Mouse (Mus musculus) MEL (cell line): ENCODE data around the gene Pex13. TPM values are rescaled to one million over a fixed set of nuclear protein-coding genes. Genes with fewer than 3 reads are reported as not detected.

Experiments used
- DNase-seq: peaks from one replicate; pipeline ENCODE4 v3.0.0; 2011; ENCODE audit warnings: low read depth, low spot score
- H3K27ac ChIP-seq: 2 replicates; pipeline ENCODE4 v1.5.1; 2012; ENCODE audit warnings: low read depth, mild to moderate bottlenecking, control low read depth, low read length, moderate library complexity; ENCODE audit not compliant: control insufficient read depth
- H3K27me3 ChIP-seq, 2 experiments: fragments of 150-350 bp in 1 of 2; sonication (generic) in 1 of 2; 2 replicates each; pipeline ENCODE4 v1.6.1; 2012; ENCODE audit warnings: low read length in 2 of 2, mild to moderate bottlenecking in 2 of 2, improper control_type of control experiment in 1 of 2, moderate library complexity in 1 of 2; ENCODE audit not compliant: insufficient read depth in 2 of 2, control insufficient read depth in 1 of 2
- H3K36me3 ChIP-seq, 2 experiments: 2 replicates each; pipeline ENCODE4 v1.6.1; 2012 to 2014; ENCODE audit warnings: low read length in 2 of 2, improper control_type of control experiment in 1 of 2, inconsistent platforms in 1 of 2, mild to moderate bottlenecking in 1 of 2; ENCODE audit not compliant: insufficient read depth in 2 of 2, control insufficient read depth in 1 of 2
- H3K4me1 ChIP-seq, 2 experiments: fragments of 150-350 bp in 1 of 2; sonication (generic) in 1 of 2; 2 replicates each; pipeline ENCODE4 v1.6.1; 2012; ENCODE audit warnings: low read length in 2 of 2, improper control_type of control experiment in 1 of 2, mild to moderate bottlenecking in 1 of 2; ENCODE audit not compliant: insufficient read depth in 2 of 2, control insufficient read depth in 1 of 2
- H3K4me3 ChIP-seq, 2 experiments: fragments of 150-350 bp in 1 of 2; sonication (generic) in 1 of 2; 2 replicates each; pipeline ENCODE4 v1.5.1; 2012; ENCODE audit warnings: low read depth in 2 of 2, low read length in 2 of 2, mild to moderate bottlenecking in 2 of 2, moderate library complexity in 2 of 2, control low read depth in 1 of 2, improper control_type of control experiment in 1 of 2; ENCODE audit not compliant: control insufficient read depth in 1 of 2, insufficient read depth in 1 of 2
- H3K79me2 ChIP-seq: 2 replicates; pipeline ENCODE4 v1.6.1; 2012; ENCODE audit warnings: mild to moderate bottlenecking, low read length, moderate library complexity; ENCODE audit not compliant: control insufficient read depth, poor library complexity, insufficient read depth
- H3K9ac ChIP-seq: 2 replicates; pipeline ENCODE4 v1.6.1; 2012; ENCODE audit warnings: low read depth, mild to moderate bottlenecking, control low read depth, low read length, moderate library complexity; ENCODE audit not compliant: control insufficient read depth, poor library complexity, severe bottlenecking
- H3K9me3 ChIP-seq: fragments of 150-350 bp; sonication (generic); replicated peaks from 2 replicates; pipeline ENCODE4 v1.6.1; 2012; ENCODE audit warnings: mild to moderate bottlenecking, low read length, improper control_type of control experiment, moderate library complexity; ENCODE audit not compliant: insufficient read depth
- CHD2 ChIP-seq: IDR thresholded peaks from 2 replicates; pipeline ENCODE4 v1.6.1; 2011; ENCODE audit warnings: low read length, improper control_type of control experiment
- CTCF ChIP-seq, 3 experiments: IDR thresholded peaks in 2 of 3; conservative IDR thresholded peaks in 1 of 3; 2 replicates each; pipeline ENCODE4 v1.5.1; 2011 to 2012; ENCODE audit warnings: low read length in 3 of 3, low read depth in 2 of 3, mild to moderate bottlenecking in 2 of 3, improper control_type of control experiment in 1 of 3, inconsistent platforms in 1 of 3, mixed read lengths in 1 of 3, moderate library complexity in 1 of 3; ENCODE audit not compliant: control insufficient read depth in 1 of 3, insufficient read depth in 1 of 3, poor library complexity in 1 of 3, severe bottlenecking in 1 of 3
- E2F4 ChIP-seq: IDR thresholded peaks from 2 replicates; pipeline ENCODE4 v1.6.1; 2011; ENCODE audit warnings: low read depth, low read length, improper control_type of control experiment, borderline replicate concordance
- ELF1 ChIP-seq: IDR thresholded peaks from 2 replicates; pipeline ENCODE4 v1.6.1; 2014; ENCODE audit warnings: low read depth, mild to moderate bottlenecking, inconsistent platforms, low read length, improper control_type of control experiment, moderate library complexity
- EP300 ChIP-seq, 2 experiments: IDR thresholded peaks; 2 replicates each; pipeline ENCODE4 v1.6.1; 2011; ENCODE audit warnings: improper control_type of control experiment in 2 of 2, low read length in 2 of 2, low read depth in 1 of 2, mild to moderate bottlenecking in 1 of 2
- ETS1 ChIP-seq: IDR thresholded peaks from 2 replicates; pipeline ENCODE4 v1.6.1; 2012; ENCODE audit warnings: low read depth, mild to moderate bottlenecking, inconsistent platforms, low read length, improper control_type of control experiment, moderate library complexity
- HCFC1 ChIP-seq: IDR thresholded peaks from 2 replicates; pipeline ENCODE4 v1.6.1; 2012; ENCODE audit warnings: low read depth, mild to moderate bottlenecking, inconsistent platforms, low read length, improper control_type of control experiment, moderate library complexity
- JUND ChIP-seq: IDR thresholded peaks from 2 replicates; pipeline ENCODE4 v1.6.1; 2011; ENCODE audit warnings: low read depth, mild to moderate bottlenecking, improper control_type of control experiment, low read length
- KAT2A ChIP-seq: conservative IDR thresholded peaks from 2 replicates; pipeline ENCODE4 v1.6.1; 2012; ENCODE audit warnings: low read depth, low read length, improper control_type of control experiment, inconsistent platforms
- MAFK ChIP-seq: IDR thresholded peaks from 2 replicates; pipeline ENCODE4 v1.6.1; 2011; ENCODE audit warnings: low read depth, mild to moderate bottlenecking, low read length, improper control_type of control experiment, borderline replicate concordance
- MAX ChIP-seq: IDR thresholded peaks from 2 replicates; pipeline ENCODE4 v1.6.1; 2011; ENCODE audit warnings: low read length, improper control_type of control experiment
- MEF2A ChIP-seq: IDR thresholded peaks from 2 replicates; pipeline ENCODE4 v1.6.1; 2014; ENCODE audit warnings: low read depth, mild to moderate bottlenecking, inconsistent platforms, low read length, improper control_type of control experiment; ENCODE audit not compliant: poor library complexity, insufficient replicate concordance, severe bottlenecking; ENCODE audit errors: extremely low read depth
- MXI1 ChIP-seq: IDR thresholded peaks from 2 replicates; pipeline ENCODE4 v1.6.1; 2011; ENCODE audit warnings: mild to moderate bottlenecking, low read depth, low read length, improper control_type of control experiment
- MYB ChIP-seq: IDR thresholded peaks from 2 replicates; pipeline ENCODE4 v1.6.1; 2011; ENCODE audit warnings: mild to moderate bottlenecking, low read depth, low read length, improper control_type of control experiment
- MYC ChIP-seq: IDR thresholded peaks from 2 replicates; pipeline ENCODE4 v1.6.1; 2011; ENCODE audit warnings: low read depth, mild to moderate bottlenecking, low read length, improper control_type of control experiment, moderate library complexity
- NELFE ChIP-seq: IDR thresholded peaks from 2 replicates; pipeline ENCODE4 v1.6.1; 2011; ENCODE audit warnings: low read depth, low read length, improper control_type of control experiment
- NRF1 ChIP-seq: IDR thresholded peaks from 2 replicates; pipeline ENCODE4 v1.6.1; 2014; ENCODE audit warnings: low read depth, mild to moderate bottlenecking, inconsistent platforms, low read length, improper control_type of control experiment, moderate library complexity; ENCODE audit not compliant: poor library complexity, insufficient read depth, severe bottlenecking
- POLR2A ChIP-seq, 2 experiments: IDR thresholded peaks; 2 replicates each; pipeline ENCODE4 v1.6.1; 2011 to 2012; ENCODE audit warnings: low read length in 2 of 2, mild to moderate bottlenecking in 2 of 2, control low read depth in 1 of 2, improper control_type of control experiment in 1 of 2, low read depth in 1 of 2, moderate library complexity in 1 of 2; ENCODE audit not compliant: control insufficient read depth in 1 of 2, insufficient read depth in 1 of 2, poor library complexity in 1 of 2
- POLR2AphosphoS2 ChIP-seq: IDR thresholded peaks from 2 replicates; pipeline ENCODE4 v1.6.1; 2011; ENCODE audit warnings: low read length, improper control_type of control experiment
- POLR2AphosphoS5 ChIP-seq: IDR thresholded peaks from 2 replicates; pipeline ENCODE4 v1.6.1; 2012; ENCODE audit warnings: low read depth, borderline replicate concordance, mild to moderate bottlenecking, inconsistent platforms, low read length, moderate library complexity, mixed read lengths
- RCOR1 ChIP-seq: IDR thresholded peaks from 2 replicates; pipeline ENCODE4 v1.6.1; 2012; ENCODE audit warnings: low read depth, mild to moderate bottlenecking, inconsistent platforms, low read length, improper control_type of control experiment
- SIN3A ChIP-seq: IDR thresholded peaks from 2 replicates; pipeline ENCODE4 v1.6.1; 2012; ENCODE audit warnings: low read length, improper control_type of control experiment, inconsistent platforms
- UBTF ChIP-seq: IDR thresholded peaks from 2 replicates; pipeline ENCODE4 v1.6.1; 2012; ENCODE audit warnings: low read depth, mild to moderate bottlenecking, inconsistent platforms, low read length, improper control_type of control experiment, moderate library complexity, borderline replicate concordance; ENCODE audit not compliant: insufficient read depth
- USF2 ChIP-seq, 2 experiments: IDR thresholded peaks; 2 replicates each; pipeline ENCODE4 v1.6.1; 2011 to 2012; ENCODE audit warnings: improper control_type of control experiment in 2 of 2, low read length in 2 of 2, borderline replicate concordance in 1 of 2, inconsistent platforms in 1 of 2, low read depth in 1 of 2, mild to moderate bottlenecking in 1 of 2; ENCODE audit not compliant: insufficient read depth in 1 of 2
- ZC3H11A ChIP-seq: IDR thresholded peaks from 2 replicates; pipeline ENCODE4 v1.6.1; 2012; ENCODE audit warnings: low read depth, mild to moderate bottlenecking, inconsistent platforms, low read length, improper control_type of control experiment
- ZNF384 ChIP-seq: IDR thresholded peaks from 2 replicates; pipeline ENCODE4 v1.6.1; 2012; ENCODE audit warnings: low read depth, mild to moderate bottlenecking, inconsistent platforms, low read length, improper control_type of control experiment
- polyA plus RNA-seq, 2 experiments: library from polyadenylated mRNA; stranded (reverse) in 1 of 2; unstranded in 1 of 2; fragments of >175 nt in 1 of 2; fragments of >200 nt in 1 of 2; gene quantifications; 2 replicates each; pipeline versions ENCODE4 v1.2.1 to v1.2.4; 2012; ENCODE audit warnings: low replicate concordance in 2 of 2, low read depth in 1 of 2; ENCODE audit not compliant: insufficient read length in 2 of 2, insufficient read depth in 1 of 2, missing spikeins in 1 of 2
- total RNA-seq: library from RNA; depleted of rRNA; stranded (reverse); fragments of 300-350 nt; gene quantifications from 2 replicates; pipeline ENCODE4 v1.2.3, GENCODE M21; 2012

Gene Pex13
- total and polyA plus RNA-seq, 3 experiments, result 24.7 TPM; not detected in 1

- peaks cover 2 to 31% of the 10 kb centered on the region in 2 experiments; a peak in 2 of 4 replicates for H3K36me3 ChIP-seq
- TF ChIP-seq POLR2A (IDR thresholded peaks at IDR 0.05; ENCODE audit: control insufficient read depth in 1 of 2, insufficient read depth in 1 of 2, low read depth in 1 of 2, low read length in 2 of 2, poor library complexity in 1 of 2) (no peak), USF2 (IDR thresholded peaks at IDR 0.05; ENCODE audit: borderline replicate concordance in 1 of 2, insufficient read depth in 1 of 2, low read depth in 1 of 2, low read length in 2 of 2) (no peak), RCOR1 (no peak), KAT2A (no peak), ETS1 (no peak), ELF1 (no peak), MAFK (no peak), UBTF (no peak), ZNF384 (no peak), NRF1 (no peak), CTCF (IDR thresholded peaks at IDR 0.05 in 2 of 3, conservative IDR thresholded peaks at IDR 0.05 in 1 of 3; ENCODE audit: control insufficient read depth in 1 of 3, insufficient read depth in 1 of 3, low read depth in 2 of 3, low read length in 3 of 3, poor library complexity in 1 of 3, severe bottlenecking in 1 of 3) (no peak), MXI1 (no peak), NELFE (no peak), SIN3A (no peak), MYB (no peak), E2F4 (no peak)
- no peak overlapping the region for H3K9ac ChIP-seq
These were observed 16.8 kb upstream of the Pex13 start for GRCm38 (mm10) chr11:23682561-23682960.

GRCm38 (mm10) chr11:23680435-23680950 lies 14.7 kb upstream of the Pex13 start:
- Histone ChIP-seq H3K4me1 (no peaks in the 10 kb centered on the region), H3K4me3 (no peak overlapping the region), H3K27me3 (no peaks in the 10 kb centered on the region), H3K9me3 (no peaks in the 10 kb centered on the region)
- no peak for DNase-seq
- TF ChIP-seq E2F4 (no peak), MYC (no peak), MAX (no peak), UBTF (no peak), ZC3H11A (no peak), MEF2A (no peak), CHD2 (no peak), SIN3A (no peak), EP300 (IDR thresholded peaks at IDR 0.05; ENCODE audit: low read depth in 1 of 2, low read length in 2 of 2) (no peak), ZNF384 (no peak), JUND (no peak), POLR2AphosphoS5 (no peak), HCFC1 (no peak), CTCF (IDR thresholded peaks at IDR 0.05 in 2 of 3, conservative IDR thresholded peaks at IDR 0.05 in 1 of 3; ENCODE audit: control insufficient read depth in 1 of 3, insufficient read depth in 1 of 3, low read depth in 2 of 3, low read length in 3 of 3, poor library complexity in 1 of 3, severe bottlenecking in 1 of 3) (no peak), POLR2AphosphoS2 (no peak), MYB (no peak), KAT2A (no peak)
- TF ChIP-seq, all 39 proteins: peak for 0
- H3K79me2 ChIP-seq, result no peaks in the 10 kb centered on the region
- peaks cover 2 to 32% of the 10 kb centered on the region in 2 experiments; a peak in 2 of 4 replicates for H3K36me3 ChIP-seq
- H3K27ac ChIP-seq, result no peak overlapping the region
- no peak overlapping the region for H3K9ac ChIP-seq

More at GRCm38 (mm10) chr11:23682561-23682960, 16.8 kb upstream of the Pex13 start:
- H3K27me3 ChIP-seq, result no peaks in the 10 kb centered on the region
- no peak for DNase-seq
- H3K27ac ChIP-seq, result no peak overlapping the region
- no peaks in the 10 kb centered on the region for H3K4me1 ChIP-seq
- H3K79me2 ChIP-seq, result no peaks in the 10 kb centered on the region
- H3K4me3 ChIP-seq, result no peak overlapping the region
- H3K9me3 ChIP-seq, result no peaks in the 10 kb centered on the region
